Mouse (Mus musculus) heart, postnatal 0 days (tissue): ENCODE measurements around the gene Mrpl52. TPM values are rescaled to one million over a fixed set of nuclear protein-coding genes. Genes with fewer than 3 reads are reported as not detected.

Source experiments
- ATAC-seq: fragments of 200-750 bp; cut with Nextera tagmentation; 2 replicates; pipeline ENCODE4 v1.8.0; 2017; ENCODE audit warnings: low read depth, moderate number of reproducible peaks, moderate library complexity; ENCODE audit not compliant: insufficient read depth
- DNase-seq: peaks from one replicate; pipeline ENCODE4 v3.0.0-alpha.2; 2016; ENCODE audit warnings: low spot score
- H3K27ac ChIP-seq: fragments of 300-500 bp; sonication (generic); 2 replicates; pipeline ENCODE4 v1.5.1; 2014; ENCODE audit warnings: low read depth, mild to moderate bottlenecking
- H3K27me3 ChIP-seq: fragments of 300-500 bp; sonication (generic); 2 replicates; pipeline ENCODE4 v1.6.1; 2014; ENCODE audit warnings: low read length, mixed read lengths; ENCODE audit not compliant: control insufficient read depth, insufficient read depth
- H3K36me3 ChIP-seq: fragments of 300-500 bp; sonication (generic); replicated peaks from 2 replicates; pipeline ENCODE4 v1.6.1; 2014; ENCODE audit warnings: low read length, mixed read lengths; ENCODE audit not compliant: control insufficient read depth, insufficient read depth
- H3K4me1 ChIP-seq: fragments of 300-500 bp; sonication (generic); 2 replicates; pipeline ENCODE4 v1.6.1; 2014; ENCODE audit warnings: antibody characterized with exemption; ENCODE audit not compliant: control insufficient read depth, insufficient read depth
- H3K4me2 ChIP-seq: fragments of 300-500 bp; sonication (generic); 2 replicates; pipeline ENCODE4 v1.6.1; 2014; ENCODE audit warnings: low read depth, mild to moderate bottlenecking, low read length, moderate library complexity
- H3K4me3 ChIP-seq: fragments of 300-500 bp; sonication (generic); 2 replicates; pipeline ENCODE4 v1.5.1; 2014; ENCODE audit warnings: low read depth, low read length
- H3K9ac ChIP-seq: fragments of 300-500 bp; sonication (generic); replicated peaks from 2 replicates; pipeline ENCODE4 v1.6.1; 2014; ENCODE audit warnings: low read depth, low read length, mixed read lengths
- H3K9me3 ChIP-seq: fragments of 300-500 bp; sonication (generic); replicated peaks from 2 replicates; pipeline ENCODE4 v1.6.1; 2016; ENCODE audit warnings: low read length; ENCODE audit not compliant: control insufficient read depth
- CTCF ChIP-seq: IDR thresholded peaks from 2 replicates; pipeline ENCODE4 v1.5.1; 2016; ENCODE audit warnings: antibody characterized with exemption, control low read depth, low read depth
- EP300 ChIP-seq: IDR thresholded peaks from 2 replicates; pipeline ENCODE4 v1.6.1; 2016; ENCODE audit warnings: antibody characterized with exemption, low read depth
- WGBS: fragments of 180-500 bp; shearing (Covaris S2); extraction: QIAGEN DNeasy Blood & Tissue Kit; methylation state at CpG from one replicate; pipeline ENCODE4 v1.1.7; 2014; 5-methylcytosine and 5-hydroxymethylcytosine counted together
- polyA plus RNA-seq: library from polyadenylated mRNA; unstranded; fragments of >200 nt; fragmentation: Nextera tagmentation; extraction: Ambion mirVana; gene quantifications from 2 replicates; pipeline ENCODE4 v1.2.1, GENCODE M21; 2015
- total RNA-seq: library from RNA; depleted of rRNA; stranded (reverse); fragments of >200 nt; gene quantifications from 2 replicates; pipeline ENCODE4 v1.2.3, GENCODE M21; 2014; ENCODE audit warnings: low replicate concordance

Gene Mrpl52
- total and polyA plus RNA-seq, 2 experiments from 2014 or later = 132 to 335 TPM

DNA sequence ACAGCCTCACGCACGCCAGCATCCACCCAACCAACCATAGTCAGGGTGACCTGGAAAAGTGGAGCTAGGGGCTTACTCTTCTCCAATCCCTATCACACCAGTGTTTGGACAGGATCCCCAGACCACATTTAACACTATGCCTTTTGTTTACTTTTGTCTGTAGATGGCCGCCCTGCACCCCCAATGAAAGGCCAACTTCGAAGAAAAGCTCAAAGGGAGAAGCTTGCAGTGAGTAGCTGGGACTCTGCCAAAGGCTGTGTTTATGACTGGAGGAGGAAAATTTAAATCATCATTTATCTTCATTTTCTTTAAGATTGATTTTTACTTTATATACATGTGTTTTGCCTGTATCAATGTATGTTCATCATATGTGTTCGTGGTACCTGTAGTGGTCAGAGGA, 1.7 kb downstream of the Mrpl52 start:
- H3K4me1 ChIP-seq = peaks cover 23% of the 10 kb centered on the region
- H3K36me3 ChIP-seq = peaks cover 5% of the 10 kb centered on the region
- no peak overlapping the region for H3K27ac ChIP-seq
- no peak overlapping the region for H3K9ac ChIP-seq
- 89% methylated on average over 5 of the region's 5 CpGs for WGBS
- H3K27me3 ChIP-seq = no peaks in the 10 kb centered on the region
- ATAC-seq (no peak), DNase-seq (no peak)
- TF ChIP-seq CTCF = no peak
- TF ChIP-seq EP300 = no peak
- no peak overlapping the region for H3K4me2 ChIP-seq
- H3K9me3 ChIP-seq = no peaks in the 10 kb centered on the region
- no peak overlapping the region for H3K4me3 ChIP-seq

DNA sequence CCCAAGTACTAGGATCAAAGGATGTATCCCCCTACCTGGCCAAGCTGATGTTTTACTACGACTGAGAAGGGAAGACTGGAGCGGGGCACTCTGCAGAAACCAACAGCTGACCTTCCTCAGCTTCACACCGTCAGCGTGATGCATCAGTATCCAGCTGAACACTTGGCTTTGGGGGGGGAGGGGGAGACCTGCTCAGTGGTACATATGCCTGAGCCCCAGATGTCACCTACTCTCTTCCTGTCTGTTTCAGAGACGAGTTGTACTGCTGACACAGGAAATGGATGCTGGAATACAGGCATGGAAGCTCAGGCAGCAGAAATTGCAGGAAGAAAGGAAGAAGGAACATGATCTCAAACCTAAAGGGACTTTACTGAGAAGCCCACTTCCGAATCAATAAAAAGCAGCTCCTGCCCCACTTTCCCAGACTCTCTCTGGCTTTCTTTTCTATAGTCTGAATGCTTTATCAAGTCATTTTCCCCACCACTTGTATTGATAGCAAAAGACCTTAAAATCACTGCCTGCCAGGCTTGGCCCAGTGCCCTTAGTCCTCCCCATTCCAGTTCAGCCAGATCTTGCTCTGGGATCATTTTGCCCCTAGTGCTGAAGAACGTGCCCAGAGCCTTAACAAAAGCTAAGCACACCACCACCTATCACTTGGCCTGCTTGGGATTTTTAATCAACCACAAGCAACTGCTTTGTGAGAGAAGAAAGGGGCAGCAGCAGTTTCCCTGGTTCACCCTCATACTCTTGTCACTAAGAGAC, 2.8 kb downstream of the Mrpl52 start:
- Histone ChIP-seq H3K4me3 (no peak overlapping the region), H3K36me3 (peaks cover 5% of the 10 kb centered on the region), H3K9ac (no peak overlapping the region; the same call in 1 of the 2 replicates), H3K4me2 (peak overlapping the region; percentile 81; the same call in 1 of the 2 replicates), H3K27me3 (no peaks in the 10 kb centered on the region), H3K27ac (peak overlapping the region; percentile 94), H3K9me3 (no peaks in the 10 kb centered on the region), H3K4me1 (peaks cover 33% of the 10 kb centered on the region)
- WGBS = 40% methylated on average over 7 of the region's 7 CpGs
- DNase-seq (no peak), ATAC-seq (no peak)
- TF ChIP-seq CTCF (no peak), EP300 (no peak)

DNA sequence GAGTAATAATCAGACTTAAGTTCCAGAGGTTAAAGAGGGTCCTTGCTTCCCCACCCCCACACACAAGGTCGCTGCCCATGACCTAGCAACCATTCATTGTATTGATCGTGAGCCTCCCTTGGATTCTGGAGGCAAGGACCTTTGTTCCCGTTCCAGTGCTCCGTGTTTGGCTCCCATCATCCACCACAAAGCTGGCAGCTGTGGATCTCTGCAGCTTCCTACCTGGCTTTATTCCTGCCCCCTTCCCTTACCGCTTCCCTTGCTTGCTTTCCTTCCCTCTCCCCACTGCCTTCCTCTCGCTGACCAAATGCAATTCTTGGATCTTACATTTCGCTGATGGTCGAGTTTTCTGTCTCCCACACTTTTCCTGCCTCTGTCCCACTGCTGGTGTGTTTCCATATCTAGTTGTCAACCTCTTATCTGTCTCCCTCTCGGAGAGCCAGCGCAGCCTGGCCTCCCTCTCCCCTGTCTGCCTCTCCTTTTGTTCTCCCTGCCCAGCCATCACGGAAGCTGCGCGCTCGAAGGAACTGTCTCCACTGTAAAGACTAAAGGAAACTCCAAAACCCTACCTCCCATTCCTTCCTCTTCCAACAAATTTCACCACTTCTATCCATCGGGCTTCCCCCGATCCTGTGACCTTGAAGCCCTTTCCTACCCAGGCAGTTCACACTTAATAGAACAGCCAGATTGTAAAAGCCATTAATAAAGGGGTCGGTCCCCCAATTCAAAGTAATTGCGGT, 3.9 kb downstream of the Mrpl52 start:
- Histone ChIP-seq H3K9ac (peak overlapping the region; percentile 95), H3K4me1 (peaks cover 33% of the 10 kb centered on the region), H3K27me3 (no peaks in the 10 kb centered on the region), H3K9me3 (no peaks in the 10 kb centered on the region), H3K4me3 (peak overlapping the region; percentile 80), H3K36me3 (peaks cover 5% of the 10 kb centered on the region), H3K4me2 (peak overlapping the region; percentile 81), H3K27ac (peak overlapping the region; percentile 94)
- WGBS = 5% methylated on average over 18 of the region's 18 CpGs
- ATAC-seq = no peak
- TF ChIP-seq CTCF (no peak), EP300 (no peak)
- peak; percentile 49 for DNase-seq

DNA sequence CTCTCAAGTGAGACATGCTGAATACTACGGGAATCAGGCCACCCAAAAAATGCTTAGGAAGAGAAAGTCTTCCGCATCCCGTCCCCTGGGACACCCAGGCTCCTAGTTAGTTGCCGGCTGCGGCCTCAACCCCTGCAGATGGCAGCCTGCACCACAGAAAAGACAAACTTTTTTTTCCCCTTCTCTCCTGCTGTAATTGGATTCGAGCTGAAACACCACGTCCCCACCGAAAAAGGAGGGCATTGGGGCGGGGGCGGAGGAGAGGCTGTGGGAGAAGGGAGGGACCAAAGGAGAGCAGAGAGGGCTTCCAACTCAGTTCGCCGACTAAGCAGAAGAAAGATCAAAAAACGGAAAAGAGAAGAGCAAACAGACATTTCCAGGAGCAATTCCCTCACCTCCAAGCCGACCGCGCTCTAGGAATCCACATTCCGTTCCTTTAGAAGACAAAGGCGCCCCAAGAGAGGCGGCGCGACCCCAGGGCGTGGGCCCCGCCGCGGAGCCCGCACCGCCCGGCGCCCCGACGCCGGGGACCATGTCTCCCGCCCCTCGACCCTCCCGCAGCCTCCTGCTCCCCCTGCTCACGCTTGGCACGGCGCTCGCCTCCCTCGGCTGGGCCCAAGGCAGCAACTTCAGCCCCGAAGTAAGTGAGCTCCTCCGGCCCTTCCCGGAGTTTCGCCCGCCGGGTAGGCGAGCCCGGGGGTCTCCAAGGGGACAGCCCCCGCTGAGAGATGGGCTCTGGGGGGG, 4.8 kb downstream of the Mrpl52 start, which contains the start of gene Mmp14:
Gene Mmp14 (plus strand): TSS at position 279 of the 744 bp plus-strand sequence.
- Histone ChIP-seq H3K4me3 (peak within 1 kb of the TSS; percentile 80), H3K9me3 (no peaks in the 10 kb centered on the region), H3K4me2 (peak within 1 kb of the TSS; percentile 81), H3K27ac (peak within 1 kb of the TSS; percentile 94), H3K36me3 (peaks cover 10% of the 10 kb centered on the region), H3K27me3 (no peaks in the 10 kb centered on the region), H3K9ac (peak within 1 kb of the TSS; percentile 95), H3K4me1 (peaks cover 33% of the 10 kb centered on the region)
- DNase-seq = peak; percentile 84
- peak; percentile 45 for ATAC-seq
- TF ChIP-seq EP300 (no peak), CTCF (no peak)
- under 1% methylated on average over 37 of the region's 49 CpGs for WGBS

DNA sequence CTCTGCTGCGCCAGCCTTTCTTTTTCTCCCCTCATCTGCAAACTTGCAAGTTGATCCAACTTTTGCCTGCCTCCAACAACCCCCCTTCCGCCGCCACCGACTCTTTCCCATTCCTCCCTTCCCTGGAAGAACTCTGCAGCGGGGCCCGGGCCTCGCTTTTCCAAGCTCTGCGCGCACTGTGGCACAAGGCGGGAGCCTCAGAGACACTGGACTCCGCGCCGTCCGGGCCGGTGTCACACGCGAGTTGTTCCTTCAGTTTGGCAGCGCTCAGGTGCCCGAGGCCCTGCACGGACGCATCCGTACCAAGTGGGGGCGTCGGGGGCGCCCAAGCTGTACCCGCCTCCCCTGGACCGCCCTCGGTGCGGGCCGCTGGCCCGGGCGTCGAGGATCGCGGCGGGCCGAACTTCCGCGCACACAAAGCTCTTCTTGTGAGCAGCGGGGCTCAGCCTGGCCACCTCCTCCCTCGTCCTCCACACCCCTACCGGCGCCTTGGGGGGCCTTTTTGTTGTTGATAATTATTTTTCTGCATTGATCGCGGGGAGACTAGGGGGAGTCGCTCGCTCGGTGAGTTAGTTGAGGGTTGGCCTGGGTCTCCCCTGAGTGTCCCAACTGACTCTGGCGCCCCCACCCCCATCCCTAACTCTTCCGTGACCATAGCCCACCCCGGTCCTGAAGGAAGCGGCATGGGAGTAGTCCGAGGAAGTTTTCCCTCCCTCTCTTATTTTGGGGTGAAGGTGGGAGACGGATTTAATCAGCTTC, 5.5 kb downstream of the Mrpl52 start:
- H3K27me3 ChIP-seq = no peaks in the 10 kb centered on the region
- no peak for TF ChIP-seq EP300
- no peak for TF ChIP-seq CTCF
- DNase-seq (no peak), ATAC-seq (peak; percentile 42)
- H3K27ac ChIP-seq = peak overlapping the region; percentile 94
- H3K9me3 ChIP-seq = no peaks in the 10 kb centered on the region
- peak overlapping the region; percentile 80 for H3K4me3 ChIP-seq
- peak overlapping the region; percentile 81 for H3K4me2 ChIP-seq
- peaks cover 14% of the 10 kb centered on the region for H3K36me3 ChIP-seq
- H3K4me1 ChIP-seq = peaks cover 31% of the 10 kb centered on the region
- 4% methylated on average over 47 of the region's 54 CpGs for WGBS
- H3K9ac ChIP-seq = peak overlapping the region; percentile 95
